Mouse (Mus musculus) left cerebral cortex, adult 9 months (tissue): ENCODE results near the gene Exoc8.

Source experiments
- DNase-seq, 2 experiments: peaks; one replicate each; pipeline ENCODE4 v3.0.0; 2022; ENCODE audit warnings: low spot score in 2 of 2

Gene Exoc8

DNA sequence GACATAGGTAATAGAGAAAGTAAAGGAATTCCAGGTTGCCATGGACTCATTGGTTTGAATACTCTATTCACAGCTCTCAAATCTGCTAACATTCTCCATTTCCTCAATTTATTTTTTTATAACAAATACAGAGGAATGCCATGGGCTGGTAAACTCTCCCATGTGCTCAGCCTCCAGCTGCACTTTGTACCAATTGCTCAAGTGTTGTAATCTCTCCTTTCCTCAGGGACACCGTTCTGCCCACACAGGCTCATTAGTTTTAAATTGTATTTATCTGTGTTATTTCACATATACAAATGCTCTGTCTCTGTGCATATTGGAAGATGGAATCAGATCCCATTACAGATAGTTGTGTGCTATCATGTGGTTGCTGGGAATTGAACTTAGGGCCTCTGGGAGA, 44.0 kb downstream of the Exoc8 start:
- no peak for DNase-seq

DNA sequence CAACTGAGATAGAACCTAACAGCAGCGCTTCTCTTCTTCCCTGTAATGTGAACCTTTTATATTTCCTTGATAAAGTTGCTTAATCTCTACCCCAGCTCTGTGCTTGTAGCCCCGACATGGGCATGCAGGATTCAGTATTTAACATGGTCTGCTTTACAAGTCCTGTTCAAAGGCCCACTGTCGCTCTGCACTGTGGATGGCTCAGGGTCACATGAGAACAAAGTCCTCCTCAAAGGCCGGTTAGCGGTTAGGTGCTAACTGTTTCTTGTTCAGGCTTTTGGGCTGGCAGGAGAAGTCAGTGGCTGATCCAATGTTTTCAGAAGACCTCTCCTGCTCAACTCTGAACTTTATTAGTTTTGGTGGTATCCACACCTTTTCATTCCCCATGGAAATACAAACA, 51.9 kb downstream of the Exoc8 start:
- DNase-seq, result no peak

DNA sequence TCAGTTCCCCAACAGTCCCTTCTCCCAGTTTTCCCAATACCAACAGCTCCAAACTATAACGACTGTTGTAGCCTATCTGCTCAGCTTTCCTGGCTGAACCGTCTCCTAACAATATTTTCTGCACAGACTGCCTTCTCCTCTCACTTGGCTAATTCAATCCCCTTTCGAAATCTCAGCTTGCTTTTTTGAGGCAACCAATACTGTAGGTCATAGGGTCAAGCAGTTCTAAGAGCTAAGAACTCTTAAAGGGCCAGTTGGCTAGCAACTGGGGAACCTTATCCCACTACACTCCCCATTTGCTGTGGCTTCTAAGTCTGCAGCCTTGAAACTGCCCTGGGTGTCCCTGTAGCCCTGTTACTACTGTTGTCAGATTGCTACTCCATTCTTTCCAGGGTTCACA, 52.4 kb downstream of the Exoc8 start:
- DNase-seq, result no peak
